ENCODE assay signal across 8 mouse cellular contexts in the genomic region with DNA sequence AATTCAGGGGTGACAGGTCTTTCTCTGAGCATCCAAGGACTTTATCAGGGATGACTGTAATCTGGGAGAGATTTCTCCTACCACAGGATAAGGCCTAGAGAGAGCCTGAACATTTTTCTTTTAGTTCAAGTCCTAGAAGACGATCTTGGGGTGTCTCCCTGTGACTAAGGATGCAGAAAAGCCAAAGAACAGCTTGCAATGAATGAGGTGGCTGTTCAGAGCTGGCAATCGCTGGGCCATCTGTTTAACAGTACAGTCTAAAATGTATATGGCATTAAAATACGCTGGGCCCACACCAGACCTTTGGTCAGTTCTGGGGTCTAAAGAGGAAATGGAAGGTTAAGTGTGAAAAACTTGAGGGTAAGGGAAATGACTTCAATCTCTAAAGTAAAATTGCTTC.
DNase-seq lines count a peak whose midpoint lies in the region; ATAC-seq and TF ChIP-seq lines count a peak whose summit lies in the region.
"Had no signal": no experiment of that assay in that cellular context is flagged by ENCODE, and none has a peak within 500 bp of the region (broad histone marks: within the 10 kb centered on the region; RNA-seq: fewer than 3 reads in every experiment).

No protein-coding gene starts in this region.

- no peak for DNase-seq in heart, adult 11 months
- no peak for DNase-seq in lung, embryonic 14.5 days
- DNase-seq in lung, postnatal 0 days (ENCODE audit: low spot score): no peak
- DNase-seq in limb, embryonic 10.5 days (ENCODE audit: low spot score): no peak
- DNase-seq in adrenal gland, adult 8-10 months: no peak
- DNase-seq: retina, postnatal 1 day had no signal

- TF ChIP-seq EP300 in lung, postnatal 0 days (IDR thresholded peaks at IDR 0.05): no peak

- peak overlapping the region; percentile 88 for H3K27ac ChIP-seq in heart, embryonic 16.5 days (ENCODE audit: low read length)
- H3K27ac ChIP-seq in lung, embryonic 14.5 days (ENCODE audit: low read depth): peak overlapping the region; percentile 68
- no peak overlapping the region for H3K27ac ChIP-seq in lung, postnatal 0 days (ENCODE audit: low read length)
- H3K27ac ChIP-seq in limb, embryonic 10.5 days: peak overlapping the region; percentile 70
- H3K27ac ChIP-seq in liver, embryonic 16.5 days (ENCODE audit: low read length): peak overlapping the region; percentile 92

- H3K4me3 ChIP-seq in heart, embryonic 16.5 days (ENCODE audit: low read length): no peak overlapping the region
- H3K4me3 ChIP-seq in lung, embryonic 14.5 days (ENCODE audit: low read depth, low read length): no peak overlapping the region
- no peak overlapping the region for H3K4me3 ChIP-seq in lung, postnatal 0 days (ENCODE audit: low read depth, low read length)
- H3K4me3 ChIP-seq in limb, embryonic 10.5 days: no peak overlapping the region
- H3K4me3 ChIP-seq in liver, embryonic 16.5 days (ENCODE audit: low read depth, low read length): no peak overlapping the region

- H3K9me3 ChIP-seq in heart, embryonic 16.5 days (replicated peaks; ENCODE audit: control insufficient read depth, low read length): no peaks in the 10 kb centered on the region
- no peaks in the 10 kb centered on the region for H3K9me3 ChIP-seq in lung, embryonic 14.5 days (ENCODE audit: low read depth, low read length)
- no peaks in the 10 kb centered on the region for H3K9me3 ChIP-seq in lung, postnatal 0 days (ENCODE audit: low read length)
- no peaks in the 10 kb centered on the region for H3K9me3 ChIP-seq in limb, embryonic 10.5 days (replicated peaks)
- H3K9me3 ChIP-seq in liver, embryonic 16.5 days (replicated peaks; ENCODE audit: control insufficient read depth, low read length): no peaks in the 10 kb centered on the region

- WGBS in heart, embryonic 16.5 days: 45% methylated on average over 3 of the region's 3 CpGs
- 44% methylated on average over 3 of the region's 3 CpGs for WGBS in lung, embryonic 14.5 days
- 42% methylated on average over 3 of the region's 3 CpGs for WGBS in lung, postnatal 0 days
- WGBS in limb, embryonic 10.5 days: 76% methylated on average over 3 of the region's 3 CpGs
- 35% methylated on average over 3 of the region's 3 CpGs for WGBS in liver, embryonic 16.5 days (ENCODE audit: insufficient replicate concordance)

- ATAC-seq in heart, embryonic 16.5 days (replicated peaks; ENCODE audit: extremely low read depth, insufficient read depth, low FRiP score): no peak
- no peak for ATAC-seq in lung, embryonic 14.5 days (ENCODE audit: insufficient read depth)
- no peak for ATAC-seq in lung, postnatal 0 days
- ATAC-seq in liver, embryonic 16.5 days (ENCODE audit: low read depth): no peak

- peak overlapping the region; percentile 59; the same call in 1 of the 2 replicates for H3K4me2 ChIP-seq in heart, embryonic 16.5 days (ENCODE audit: low read depth, low read length)
- no peak overlapping the region for H3K4me2 ChIP-seq in lung, embryonic 14.5 days
- H3K4me2 ChIP-seq in lung, postnatal 0 days (replicated peaks; ENCODE audit: low read depth, low read length): no peak overlapping the region
- H3K4me2 ChIP-seq in liver, embryonic 16.5 days (ENCODE audit: low read depth, low read length): peak overlapping the region; percentile 62

- TF ChIP-seq CTCF in lung, embryonic 14.5 days (IDR thresholded peaks at IDR 0.05; ENCODE audit: low read depth): no peak
- TF ChIP-seq CTCF in lung, postnatal 0 days (IDR thresholded peaks at IDR 0.05): no peak

- H3K9ac ChIP-seq in heart, embryonic 16.5 days (ENCODE audit: low read length): peak overlapping the region; percentile 23; the same call in 1 of the 2 replicates
- no peak overlapping the region for H3K9ac ChIP-seq in lung, embryonic 14.5 days
- no peak overlapping the region for H3K9ac ChIP-seq in lung, postnatal 0 days (replicated peaks; ENCODE audit: low read depth)
- H3K9ac ChIP-seq in liver, embryonic 16.5 days (ENCODE audit: low read depth, low read length): peak overlapping the region; percentile 58

- H3K36me3 ChIP-seq in heart, embryonic 16.5 days (ENCODE audit: control insufficient read depth, insufficient read depth): no peaks in the 10 kb centered on the region
- H3K36me3 ChIP-seq in lung, embryonic 14.5 days (ENCODE audit: insufficient read depth): no peaks in the 10 kb centered on the region
- no peaks in the 10 kb centered on the region for H3K36me3 ChIP-seq in lung, postnatal 0 days (ENCODE audit: insufficient read depth, low read length)
- no peaks in the 10 kb centered on the region for H3K36me3 ChIP-seq in limb, embryonic 10.5 days
- no peaks in the 10 kb centered on the region for H3K36me3 ChIP-seq in liver, embryonic 16.5 days (ENCODE audit: control insufficient read depth, insufficient read depth)

- peaks cover 45% of the 10 kb centered on the region for H3K4me1 ChIP-seq in heart, embryonic 16.5 days (ENCODE audit: control insufficient read depth, insufficient read depth, low read length)
- H3K4me1 ChIP-seq in lung, embryonic 14.5 days (ENCODE audit: insufficient read depth): peaks cover 17% of the 10 kb centered on the region; the same call in 1 of the 2 replicates
- peaks cover 5% of the 10 kb centered on the region for H3K4me1 ChIP-seq in lung, postnatal 0 days (ENCODE audit: insufficient read depth, low read depth, low read length)
- H3K4me1 ChIP-seq in limb, embryonic 10.5 days: peaks cover 24% of the 10 kb centered on the region
- peaks cover 33% of the 10 kb centered on the region for H3K4me1 ChIP-seq in liver, embryonic 16.5 days (ENCODE audit: control insufficient read depth, low read depth, low read length)

- no peaks in the 10 kb centered on the region for H3K27me3 ChIP-seq in heart, embryonic 16.5 days (ENCODE audit: control insufficient read depth, insufficient read depth, low read length)
- H3K27me3 ChIP-seq in lung, embryonic 14.5 days (ENCODE audit: insufficient read depth, low read length): no peaks in the 10 kb centered on the region
- no peaks in the 10 kb centered on the region for H3K27me3 ChIP-seq in lung, postnatal 0 days (replicated peaks; ENCODE audit: insufficient read depth, low read length)
- H3K27me3 ChIP-seq in limb, embryonic 10.5 days (ENCODE audit: low read depth, poor library complexity, severe bottlenecking): no peaks in the 10 kb centered on the region; the same call in 1 of the 2 replicates
- no peaks in the 10 kb centered on the region for H3K27me3 ChIP-seq in liver, embryonic 16.5 days (ENCODE audit: control insufficient read depth, insufficient read depth, low read depth, low read length)

Comparison
In these comparisons a context has a peak if more than half of its experiments do, and no peak if none do; other contexts are left out.
1. H3K4me2 ChIP-seq: peak in heart, embryonic 16.5 days (single experiment) and liver, embryonic 16.5 days (single experiment); none in lung, embryonic 14.5 days (single experiment) and lung, postnatal 0 days (single experiment).
2. H3K9ac ChIP-seq: peak in heart, embryonic 16.5 days (single experiment) and liver, embryonic 16.5 days (single experiment); none in lung, embryonic 14.5 days (single experiment) and lung, postnatal 0 days (single experiment).